Mouse (Mus musculus): ENCODE measurements at regions not wholly inside any gene's neighbourhood (a gene's known extent, or its start where the extent isn't known, plus 50 kb on each side); places are given as distances from the start of the nearest gene placed in this dataset.

GRCm38 (mm10) chr16:9121581-9121980 is 291.7 kb downstream of the 1810013L24Rik start:
- Histone ChIP-seq H3K27ac (ENCODE audit: control insufficient read depth, insufficient read depth, low read depth, low read length) (no peak overlapping the region), H3K4me3 (ENCODE audit: control insufficient read depth, low read depth, low read length) (no peak overlapping the region), H3K36me3 (ENCODE audit: control insufficient read depth, insufficient read depth, low read length) (no peaks in the 10 kb centered on the region), H3K4me1 (ENCODE audit: control insufficient read depth, insufficient read depth, low read length) (no peaks in the 10 kb centered on the region), H3K27me3 (ENCODE audit: control insufficient read depth, insufficient read depth, low read length) (no peaks in the 10 kb centered on the region)
- no peak for TF ChIP-seq CTCF (IDR thresholded peaks at IDR 0.05; ENCODE audit: control insufficient read depth, insufficient read depth, insufficient replicate concordance, low read depth, low read length)
- no peak for TF ChIP-seq POLR2A (IDR thresholded peaks at IDR 0.05; ENCODE audit: control insufficient read depth, low read depth, low read length)

DNA sequence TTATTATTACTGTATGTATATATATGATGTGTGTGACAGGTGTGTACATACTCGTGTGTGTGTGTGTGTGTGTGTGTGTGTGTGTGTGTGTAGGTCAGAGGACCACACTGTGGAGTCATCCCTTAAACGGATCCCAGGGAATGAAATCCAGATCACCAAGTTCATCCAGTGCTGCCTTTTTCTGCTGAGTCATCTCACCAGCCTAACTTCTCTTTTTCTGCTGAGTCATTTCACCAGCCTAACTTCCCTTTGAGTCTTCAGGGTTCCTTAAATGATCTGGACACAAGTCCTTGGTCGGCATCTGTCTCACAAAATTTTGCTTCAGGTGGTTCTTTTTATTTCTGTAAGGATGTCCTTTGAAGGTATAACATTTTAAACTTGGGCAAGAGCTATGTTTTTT is 302.2 kb downstream of the 1810013L24Rik start:
- no peak overlapping the region for H3K4me3 ChIP-seq (ENCODE audit: control insufficient read depth, low read depth, low read length)
- H3K36me3 ChIP-seq (ENCODE audit: control insufficient read depth, insufficient read depth, low read length) = no peaks in the 10 kb centered on the region
- H3K4me1 ChIP-seq (ENCODE audit: control insufficient read depth, insufficient read depth, low read length) = no peaks in the 10 kb centered on the region
- TF ChIP-seq POLR2A (IDR thresholded peaks at IDR 0.05; ENCODE audit: control insufficient read depth, low read depth, low read length) = no peak
- H3K27me3 ChIP-seq (ENCODE audit: control insufficient read depth, insufficient read depth, low read length) = no peaks in the 10 kb centered on the region
- H3K27ac ChIP-seq (ENCODE audit: control insufficient read depth, insufficient read depth, low read depth, low read length) = no peak overlapping the region

GRCm38 (mm10) chr16:9132778-9133177 is 302.9 kb downstream of the 1810013L24Rik start:
- no peaks in the 10 kb centered on the region for H3K27me3 ChIP-seq (ENCODE audit: control insufficient read depth, insufficient read depth, low read length)
- H3K4me1 ChIP-seq (ENCODE audit: control insufficient read depth, insufficient read depth, low read length) = no peaks in the 10 kb centered on the region
- TF ChIP-seq CTCF (IDR thresholded peaks at IDR 0.05; ENCODE audit: control insufficient read depth, insufficient read depth, insufficient replicate concordance, low read depth, low read length) = no peak
- no peak for TF ChIP-seq POLR2A (IDR thresholded peaks at IDR 0.05; ENCODE audit: control insufficient read depth, low read depth, low read length)
- no peak overlapping the region for H3K27ac ChIP-seq (ENCODE audit: control insufficient read depth, insufficient read depth, low read depth, low read length)
- H3K36me3 ChIP-seq (ENCODE audit: control insufficient read depth, insufficient read depth, low read length) = no peaks in the 10 kb centered on the region
- H3K4me3 ChIP-seq (ENCODE audit: control insufficient read depth, low read depth, low read length) = no peak overlapping the region

- TF ChIP-seq POLR2A (IDR thresholded peaks at IDR 0.05; ENCODE audit: control insufficient read depth, low read depth, low read length) (no peak), CTCF (IDR thresholded peaks at IDR 0.05; ENCODE audit: control insufficient read depth, insufficient read depth, insufficient replicate concordance, low read depth, low read length) (no peak)
- no peaks in the 10 kb centered on the region for H3K27me3 ChIP-seq (ENCODE audit: control insufficient read depth, insufficient read depth, low read length)
- no peaks in the 10 kb centered on the region for H3K36me3 ChIP-seq (ENCODE audit: control insufficient read depth, insufficient read depth, low read length)
- H3K4me3 ChIP-seq (ENCODE audit: control insufficient read depth, low read depth, low read length) = no peak overlapping the region
- no peak overlapping the region for H3K27ac ChIP-seq (ENCODE audit: control insufficient read depth, insufficient read depth, low read depth, low read length)
- H3K4me1 ChIP-seq (ENCODE audit: control insufficient read depth, insufficient read depth, low read length) = no peaks in the 10 kb centered on the region
Observed at GRCm38 (mm10) chr16:9135377-9135776, 305.5 kb downstream of the 1810013L24Rik start.

DNA sequence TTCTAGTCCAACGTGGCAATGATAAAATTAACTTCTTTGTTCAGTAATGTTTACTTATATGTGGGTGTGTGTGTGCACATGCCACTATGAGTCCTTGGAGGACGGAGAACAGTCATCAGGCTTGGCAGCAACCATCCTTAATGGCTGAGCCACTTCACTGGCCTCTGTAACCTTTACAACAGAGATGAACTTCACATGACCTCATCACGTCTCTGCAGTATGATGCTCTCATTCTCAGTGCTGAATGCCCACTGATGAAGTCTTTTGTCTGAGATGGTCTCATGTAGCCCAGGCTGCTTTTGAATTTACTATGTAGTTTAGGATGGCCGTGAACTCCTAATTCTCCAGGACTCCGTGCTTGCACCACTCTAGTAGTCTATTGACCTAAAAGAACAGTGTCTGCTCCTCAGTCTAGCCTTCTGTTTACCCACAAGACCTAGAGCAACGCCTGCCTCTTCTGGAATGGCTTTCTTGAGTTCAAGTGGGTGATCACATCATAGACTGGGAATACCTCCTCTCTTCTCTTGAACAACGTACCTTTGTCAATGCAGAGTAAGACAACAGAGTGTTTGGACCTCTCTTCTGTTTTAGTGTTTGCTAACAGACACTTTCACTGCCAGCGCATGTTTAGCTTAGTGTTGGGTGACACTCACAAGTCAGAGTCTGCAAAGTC is 308.8 kb downstream of the 1810013L24Rik start:
- Histone ChIP-seq H3K4me3 (ENCODE audit: control insufficient read depth, low read depth, low read length) (no peak overlapping the region), H3K36me3 (ENCODE audit: control insufficient read depth, insufficient read depth, low read length) (no peaks in the 10 kb centered on the region), H3K27ac (ENCODE audit: control insufficient read depth, insufficient read depth, low read depth, low read length) (no peak overlapping the region), H3K4me1 (ENCODE audit: control insufficient read depth, insufficient read depth, low read length) (no peaks in the 10 kb centered on the region), H3K27me3 (ENCODE audit: control insufficient read depth, insufficient read depth, low read length) (no peaks in the 10 kb centered on the region)
- no peak for TF ChIP-seq POLR2A (IDR thresholded peaks at IDR 0.05; ENCODE audit: control insufficient read depth, low read depth, low read length)
- no peak for TF ChIP-seq CTCF (IDR thresholded peaks at IDR 0.05; ENCODE audit: control insufficient read depth, insufficient read depth, insufficient replicate concordance, low read depth, low read length)

DNA sequence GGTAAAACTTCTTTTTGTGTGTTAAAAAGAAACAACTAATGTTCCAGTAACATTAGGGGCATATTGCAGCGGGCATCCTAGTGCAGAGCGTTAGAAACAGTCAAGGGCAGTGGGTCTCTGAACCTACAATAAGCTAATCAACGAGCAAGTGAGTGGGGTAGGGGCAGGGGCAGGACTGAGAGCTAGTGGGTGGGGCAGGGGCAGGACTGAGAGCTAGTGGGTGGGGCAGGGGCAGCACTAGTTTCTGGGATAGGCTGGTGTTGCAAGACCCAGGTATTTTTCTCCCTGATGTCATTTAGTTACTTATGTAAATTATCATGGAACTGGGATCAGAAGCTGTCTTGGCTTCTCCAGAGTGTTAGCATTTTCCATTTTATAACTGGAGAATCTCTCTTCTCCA is 309.5 kb downstream of the 1810013L24Rik start:
- Histone ChIP-seq H3K27me3 (ENCODE audit: control insufficient read depth, insufficient read depth, low read length) (no peaks in the 10 kb centered on the region), H3K36me3 (ENCODE audit: control insufficient read depth, insufficient read depth, low read length) (no peaks in the 10 kb centered on the region), H3K27ac (ENCODE audit: control insufficient read depth, insufficient read depth, low read depth, low read length) (no peak overlapping the region), H3K4me3 (ENCODE audit: control insufficient read depth, low read depth, low read length) (no peak overlapping the region), H3K4me1 (ENCODE audit: control insufficient read depth, insufficient read depth, low read length) (no peaks in the 10 kb centered on the region)
- no peak for TF ChIP-seq CTCF (IDR thresholded peaks at IDR 0.05; ENCODE audit: control insufficient read depth, insufficient read depth, insufficient replicate concordance, low read depth, low read length)
- TF ChIP-seq POLR2A (IDR thresholded peaks at IDR 0.05; ENCODE audit: control insufficient read depth, low read depth, low read length) = no peak

DNA sequence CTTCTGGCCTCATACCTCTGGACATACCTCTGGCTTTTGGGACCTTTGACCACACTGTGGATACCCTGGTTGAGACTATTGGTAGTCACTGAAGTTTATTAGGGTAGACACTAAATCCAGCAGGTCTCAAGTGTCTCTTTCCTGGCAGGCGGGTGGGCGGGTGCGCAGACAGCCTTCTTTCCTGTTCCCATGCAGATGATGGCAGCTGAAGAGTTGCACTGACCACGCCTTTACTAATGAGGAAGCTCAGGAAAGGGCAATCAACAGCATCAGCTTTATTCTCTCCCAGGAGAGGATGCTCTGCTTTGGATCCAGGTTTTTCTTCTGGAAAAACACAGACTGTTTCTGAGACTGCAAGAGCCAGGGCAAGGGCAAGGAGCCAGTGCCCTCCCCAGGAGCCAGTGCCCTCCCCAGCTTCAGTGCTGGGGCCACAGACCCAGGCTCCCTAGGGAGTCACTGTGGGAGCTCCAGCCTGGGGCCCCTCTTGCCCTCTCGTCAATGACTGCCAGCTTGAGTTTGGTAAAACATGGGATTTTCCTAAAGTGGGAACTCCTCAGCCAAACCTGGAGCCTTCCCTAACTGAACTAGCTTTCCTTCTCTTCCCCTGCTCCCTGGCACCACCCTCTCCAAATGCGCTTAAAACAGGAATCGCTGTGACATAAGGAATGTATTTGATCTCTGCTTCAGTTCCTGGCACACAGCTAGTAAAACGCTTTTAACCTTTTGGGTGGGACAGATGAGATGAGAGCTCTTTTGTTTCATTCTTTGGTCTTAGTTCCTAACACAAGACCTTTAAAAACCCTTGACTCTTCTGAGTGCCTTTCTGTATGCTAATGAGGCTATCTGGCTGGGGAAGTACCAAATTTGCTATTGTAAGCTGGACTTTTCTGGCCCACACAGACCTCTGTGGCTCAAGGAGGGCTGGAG is 319.6 kb downstream of the 1810013L24Rik start:
- no peak overlapping the region for H3K4me3 ChIP-seq (ENCODE audit: control insufficient read depth, low read depth, low read length)
- no peaks in the 10 kb centered on the region for H3K36me3 ChIP-seq (ENCODE audit: control insufficient read depth, insufficient read depth, low read length)
- no peaks in the 10 kb centered on the region for H3K4me1 ChIP-seq (ENCODE audit: control insufficient read depth, insufficient read depth, low read length)
- H3K27ac ChIP-seq (ENCODE audit: control insufficient read depth, insufficient read depth, low read depth, low read length) = no peak overlapping the region
- TF ChIP-seq CTCF (IDR thresholded peaks at IDR 0.05; ENCODE audit: control insufficient read depth, insufficient read depth, insufficient replicate concordance, low read depth, low read length) (no peak), POLR2A (IDR thresholded peaks at IDR 0.05; ENCODE audit: control insufficient read depth, low read depth, low read length) (no peak)
- no peaks in the 10 kb centered on the region for H3K27me3 ChIP-seq (ENCODE audit: control insufficient read depth, insufficient read depth, low read length)

Measured in testis, adult 2 months (tissue).